Mouse (Mus musculus) heart, adult 2 months (tissue): ENCODE results near the gene Krtap3-1. TPM values are rescaled to one million over a fixed set of nuclear protein-coding genes. Genes with fewer than 3 reads are reported as not detected.

Source experiments
- DNase-seq, 2 experiments: peaks; one replicate each; pipeline ENCODE4 v3.0.0; 2021
- H3K27ac ChIP-seq: fragments of 200-600 bp; 2 replicates; pipeline ENCODE4 v1.8.1; 2022
- H3K27me3 ChIP-seq: fragments of 200-500 bp; 2 replicates; pipeline ENCODE4 v1.6.1; 2012; ENCODE audit warnings: mild to moderate bottlenecking, low read length, inconsistent platforms, mixed read lengths; ENCODE audit not compliant: control insufficient read depth, insufficient read depth
- H3K36me3 ChIP-seq: fragments of 200-500 bp; 2 replicates; pipeline ENCODE4 v1.6.1; 2012; ENCODE audit warnings: low read length, inconsistent platforms; ENCODE audit not compliant: control insufficient read depth, insufficient read depth
- H3K4me1 ChIP-seq: fragments of 200-500 bp; 2 replicates; pipeline ENCODE4 v1.6.1; 2011; ENCODE audit warnings: low read length; ENCODE audit not compliant: control insufficient read depth, insufficient read depth
- H3K4me3 ChIP-seq: fragments of 200-600 bp; 2 replicates; pipeline ENCODE4 v1.8.1; 2022
- H3K79me2 ChIP-seq: fragments of 200-500 bp; replicated peaks from 2 replicates; pipeline ENCODE4 v1.6.1; 2012; ENCODE audit warnings: mild to moderate bottlenecking, inconsistent platforms, low read length, moderate library complexity, mixed read lengths; ENCODE audit not compliant: control insufficient read depth, insufficient read depth
- H3K9ac ChIP-seq: fragments of 200-500 bp; 2 replicates; pipeline ENCODE4 v1.6.1; 2012; ENCODE audit warnings: low read depth, mild to moderate bottlenecking, control low read depth, inconsistent platforms, low read length, mixed read lengths
- CTCF ChIP-seq: fragments of 200-600 bp; IDR thresholded peaks from 2 replicates; pipeline ENCODE4 v1.8.1; 2022; ENCODE audit warnings: antibody characterized with exemption, mild to moderate bottlenecking, moderate library complexity
- EP300 ChIP-seq: fragments of 200-500 bp; IDR thresholded peaks from 2 replicates; pipeline ENCODE4 v1.6.1; 2011; ENCODE audit warnings: low read depth, low read length, control low read depth; ENCODE audit not compliant: insufficient read depth
- POLR2A ChIP-seq: fragments of 200-500 bp; IDR thresholded peaks from 2 replicates; pipeline ENCODE4 v1.6.1; 2011; ENCODE audit warnings: mild to moderate bottlenecking, low read depth, low read length, control low read depth; ENCODE audit not compliant: insufficient read depth
- WGBS: fragments of 180-500 bp; shearing (Covaris S2); methylation state at CpG from one replicate; pipeline ENCODE4 v1.1.7; 2018; 5-methylcytosine and 5-hydroxymethylcytosine counted together
- intact Hi-C: fragments of 180-260 bp; cut with DNase I; formaldehyde crosslinking; loops from one replicate; pipeline ENCODE4 v1.15.1; 2025
- polyA plus RNA-seq: library from polyadenylated mRNA; depleted of rRNA; stranded (reverse); fragments of >200 nt; gene quantifications from 2 replicates; pipeline ENCODE4 v1.2.3, GENCODE M21; 2012
- total RNA-seq, 2 experiments: library from RNA; stranded (reverse); gene quantifications; 2 replicates each; pipeline ENCODE4 v1.2.3; 2021

The Krtap3-1 gene
- total and polyA plus RNA-seq, 3 experiments, result not detected

- intact Hi-C loops, result loop anchor here (1.0 kb wide), 2 partner anchors 110 to 195 kb away; no protein-coding TSS in a partner anchor
- H3K79me2 ChIP-seq, result no peaks in the 10 kb centered on the region
- 2% methylated on average over 7 of the region's 7 CpGs for WGBS
- TF ChIP-seq POLR2A (no peak), EP300 (no peak), CTCF (peak; percentile 92)
- no peak overlapping the region for H3K9ac ChIP-seq
- no peaks in the 10 kb centered on the region for H3K27me3 ChIP-seq
- DNase-seq, result peak; percentile 23 to 55
- no peaks in the 10 kb centered on the region for H3K36me3 ChIP-seq
- H3K4me1 ChIP-seq, result no peaks in the 10 kb centered on the region
- H3K4me3 ChIP-seq, result no peak overlapping the region
- no peak overlapping the region for H3K27ac ChIP-seq
These were observed 7.7 kb upstream of the Krtap3-1 start for GRCm38 (mm10) chr11:99574106-99574505.

GRCm38 (mm10) chr11:99573164-99573563 is 6.7 kb upstream of the Krtap3-1 start:
- TF ChIP-seq EP300, result no peak
- TF ChIP-seq POLR2A, result no peak
- TF ChIP-seq CTCF, result no peak
- Histone ChIP-seq H3K9ac (no peak overlapping the region), H3K4me3 (no peak overlapping the region), H3K36me3 (no peaks in the 10 kb centered on the region), H3K79me2 (no peaks in the 10 kb centered on the region), H3K27ac (no peak overlapping the region), H3K4me1 (no peaks in the 10 kb centered on the region), H3K27me3 (no peaks in the 10 kb centered on the region)
- DNase-seq, result no peak
- 63% methylated on average over 4 of the region's 4 CpGs for WGBS
- intact Hi-C loops, result no loop called here

- no peak for TF ChIP-seq POLR2A
- TF ChIP-seq CTCF, result no peak
- TF ChIP-seq EP300, result no peak
- intact Hi-C loops, result no loop called here
- 73% methylated on average over 6 of the region's 6 CpGs for WGBS
- Histone ChIP-seq H3K4me3 (no peak overlapping the region), H3K36me3 (no peaks in the 10 kb centered on the region), H3K27me3 (no peaks in the 10 kb centered on the region), H3K27ac (no peak overlapping the region), H3K79me2 (no peaks in the 10 kb centered on the region), H3K9ac (no peak overlapping the region), H3K4me1 (no peaks in the 10 kb centered on the region)
- DNase-seq, result no peak
These were observed 3.9 kb downstream of the Krtap3-1 start for GRCm38 (mm10) chr11:99562580-99562979.

- DNase-seq, result no peak
- H3K4me1 ChIP-seq, result no peaks in the 10 kb centered on the region
- no peaks in the 10 kb centered on the region for H3K79me2 ChIP-seq
- no peaks in the 10 kb centered on the region for H3K36me3 ChIP-seq
- WGBS, result 84% methylated on average over 9 of the region's 9 CpGs
- H3K27me3 ChIP-seq, result no peaks in the 10 kb centered on the region
- no peak within 1 kb of the TSS for H3K4me3 ChIP-seq
- TF ChIP-seq POLR2A, result no peak
- TF ChIP-seq CTCF, result no peak
- no peak for TF ChIP-seq EP300
- intact Hi-C loops, result no loop called here
- no peak within 1 kb of the TSS for H3K9ac ChIP-seq
- no peak within 1 kb of the TSS for H3K27ac ChIP-seq
These were observed 7.1 kb downstream of the Krtap3-1 start, which contains the start of gene Gm11939 for GRCm38 (mm10) chr11:99559366-99559765. Gm11939 (minus strand) TSS chr11:99559466.

- Histone ChIP-seq H3K27ac (no peak overlapping the region), H3K36me3 (no peaks in the 10 kb centered on the region), H3K9ac (no peak overlapping the region), H3K4me3 (no peak overlapping the region), H3K27me3 (no peaks in the 10 kb centered on the region), H3K4me1 (no peaks in the 10 kb centered on the region), H3K79me2 (no peaks in the 10 kb centered on the region)
- no peak for DNase-seq
- WGBS, result 69% methylated on average over 3 of the region's 3 CpGs
- no peak for TF ChIP-seq POLR2A
- no peak for TF ChIP-seq CTCF
- TF ChIP-seq EP300, result no peak
- intact Hi-C loops, result no loop called here
These were observed 8.3 kb downstream of the Krtap3-1 start for GRCm38 (mm10) chr11:99557976-99558745.

GRCm38 (mm10) chr11:99556753-99557152 is 9.7 kb downstream of the Krtap3-1 start, which contains the start of gene Krtap3-2:
Krtap3-2 (minus strand) TSS chr11:99556853.
- no peak within 1 kb of the TSS for H3K9ac ChIP-seq
- H3K27me3 ChIP-seq, result no peaks in the 10 kb centered on the region
- DNase-seq, result no peak
- H3K79me2 ChIP-seq, result no peaks in the 10 kb centered on the region
- TF ChIP-seq CTCF (no peak), EP300 (no peak), POLR2A (no peak)
- no peaks in the 10 kb centered on the region for H3K36me3 ChIP-seq
- H3K27ac ChIP-seq, result no peak within 1 kb of the TSS
- intact Hi-C loops, result no loop called here
- WGBS, result 78% methylated on average over 2 of the region's 2 CpGs
- H3K4me1 ChIP-seq, result no peaks in the 10 kb centered on the region
- no peak within 1 kb of the TSS for H3K4me3 ChIP-seq
